Mouse (Mus musculus) layer of hippocampus, adult 9-10 months (tissue): ENCODE measurements around the gene Ccdc189.

ENCODE experiments used
- DNase-seq: peaks from one replicate; pipeline ENCODE4 v3.0.0; 2022; ENCODE audit warnings: low spot score

Gene Ccdc189

DNA sequence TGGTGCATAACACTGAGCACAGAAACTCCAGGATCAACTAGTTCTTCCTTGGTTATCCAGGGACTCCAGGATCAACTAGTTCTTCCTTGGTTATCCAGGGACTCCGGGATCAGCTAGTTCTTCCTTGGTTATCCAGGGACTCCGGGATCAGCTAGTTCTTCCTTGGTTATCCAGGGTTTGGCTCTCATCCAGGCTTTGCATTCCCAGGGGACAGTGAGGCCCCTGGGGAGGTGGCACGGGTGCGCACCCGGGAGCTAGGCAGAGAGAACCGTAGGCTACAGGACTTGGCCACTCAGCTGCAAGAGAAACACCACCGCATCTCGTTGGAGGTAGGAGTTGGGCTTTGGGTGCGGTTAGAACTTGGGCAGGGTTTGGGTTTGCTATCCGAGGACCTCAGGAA lies 2.7 kb upstream of the Ccdc189 start:
- no peak for DNase-seq

DNA sequence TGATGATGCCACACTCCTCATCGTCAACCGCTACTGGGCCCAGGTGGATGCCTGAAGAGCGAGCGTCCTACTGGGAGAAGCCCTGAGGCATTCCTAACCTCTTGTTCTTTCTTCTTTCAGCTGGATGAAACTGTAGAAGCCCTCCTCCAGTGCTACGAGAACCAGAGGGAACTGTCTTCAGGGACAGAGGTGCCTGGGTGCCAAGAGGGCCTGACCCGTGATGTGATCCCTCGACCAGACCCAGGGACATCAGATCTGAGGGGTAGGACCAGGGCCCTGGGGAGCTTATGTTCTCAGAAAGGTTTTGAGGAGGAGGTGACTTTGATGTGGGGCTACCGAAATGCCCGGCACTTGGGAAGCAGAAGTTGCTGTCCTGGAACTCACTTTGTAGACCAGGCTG lies 1.2 kb upstream of the Ccdc189 start:
- DNase-seq: no peak

DNA sequence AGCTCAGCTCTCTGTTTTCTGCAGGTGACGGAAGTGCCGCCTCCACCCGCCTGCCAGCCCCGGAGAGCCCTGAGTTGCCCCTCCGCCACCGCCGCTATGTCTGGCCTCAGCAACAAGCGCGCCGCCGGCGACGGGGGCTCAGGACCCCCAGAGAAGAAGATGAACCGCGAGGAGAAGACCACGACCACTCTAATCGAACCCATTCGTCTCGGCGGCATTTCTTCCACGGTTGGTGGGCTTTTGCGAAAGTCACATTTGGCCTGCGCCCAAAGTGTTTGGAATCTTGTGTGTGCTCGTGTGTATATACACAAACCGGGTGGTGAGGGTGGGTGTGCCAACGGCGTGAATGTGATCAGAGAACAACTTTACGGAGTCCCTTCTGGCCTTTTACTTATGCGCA lies 506 bp upstream of the Ccdc189 start:
- DNase-seq: no peak

DNA sequence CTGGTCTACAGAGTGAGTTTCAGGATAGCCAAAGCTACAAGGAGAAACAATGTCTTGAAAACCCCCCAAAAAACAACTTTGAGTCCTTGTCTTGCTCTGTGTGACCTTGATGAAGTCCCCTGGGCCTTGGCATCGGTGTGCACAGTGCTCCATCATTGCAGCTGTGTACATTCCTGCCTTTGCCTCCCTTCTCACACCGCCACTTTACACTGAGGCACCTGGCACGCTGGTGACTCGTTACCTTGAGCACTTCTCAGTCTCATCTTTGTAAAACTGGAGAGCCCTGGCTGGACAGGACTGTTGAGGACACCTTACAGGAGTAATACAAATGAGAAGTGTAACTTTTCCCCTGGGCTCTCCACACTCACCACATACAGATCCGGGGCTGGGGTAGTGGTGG lies 1.2 kb downstream of the Ccdc189 start:
- DNase-seq: no peak

DNA sequence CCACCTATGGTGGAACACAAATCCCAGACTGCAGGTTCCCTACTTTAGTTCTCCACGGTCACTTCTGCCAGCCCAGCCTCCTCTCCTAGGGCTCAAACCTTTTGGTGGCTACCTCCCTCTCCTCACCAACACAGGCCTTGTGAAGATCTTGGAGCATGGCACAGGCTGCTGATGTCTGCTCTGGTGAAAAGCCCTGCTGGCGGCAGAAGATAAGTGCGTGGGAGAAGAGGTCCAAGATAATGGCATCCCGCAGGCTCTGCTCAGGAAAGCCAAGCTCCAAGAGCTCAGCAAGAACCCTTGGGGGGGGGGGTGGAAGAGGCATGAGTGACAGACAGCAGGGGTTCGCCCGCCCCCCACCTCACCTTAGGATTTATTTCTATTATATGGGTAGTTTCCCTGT lies 2.2 kb downstream of the Ccdc189 start:
- no peak for DNase-seq

DNA sequence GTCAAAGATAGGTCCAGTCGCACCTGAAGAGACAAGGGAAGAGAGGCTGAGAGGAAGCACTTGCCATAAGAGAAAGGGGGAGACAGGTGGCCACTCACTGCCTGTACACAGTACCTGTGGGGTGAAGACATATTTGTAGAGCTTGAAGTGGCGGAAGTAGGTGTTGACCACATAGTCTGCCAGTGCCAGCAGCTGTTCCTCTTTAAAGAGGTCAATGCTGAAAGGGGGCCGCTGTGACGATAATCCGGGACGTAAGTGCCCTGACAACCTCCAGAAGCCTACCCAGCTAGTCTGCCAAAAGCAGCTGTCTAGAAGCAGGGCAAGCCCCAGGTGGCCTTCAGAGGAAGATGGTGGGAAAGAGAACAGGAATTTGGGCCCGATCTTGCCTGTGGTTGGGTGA lies 3.4 kb downstream of the Ccdc189 start:
- DNase-seq: no peak

DNA sequence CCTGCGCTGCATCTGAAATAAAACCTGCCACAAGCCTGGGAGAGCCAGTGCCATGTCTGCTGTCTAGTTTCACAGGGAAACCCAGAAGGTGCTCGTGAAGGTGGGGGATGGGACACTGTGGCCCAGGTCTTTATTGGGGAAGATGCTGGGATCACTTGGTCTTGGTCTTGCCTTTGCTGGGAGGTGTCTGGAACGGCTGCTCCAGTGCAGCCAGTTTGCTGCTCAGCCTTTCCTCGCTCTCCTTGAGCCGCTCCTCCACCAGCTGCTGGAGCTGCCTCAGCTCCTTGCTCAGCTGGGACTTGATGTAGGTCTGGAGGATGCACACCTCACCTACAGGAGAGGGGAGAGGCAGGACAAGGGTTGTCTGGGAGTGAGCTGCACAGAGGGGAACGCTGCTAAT lies 5.1 kb downstream of the Ccdc189 start:
- DNase-seq: no peak

DNA sequence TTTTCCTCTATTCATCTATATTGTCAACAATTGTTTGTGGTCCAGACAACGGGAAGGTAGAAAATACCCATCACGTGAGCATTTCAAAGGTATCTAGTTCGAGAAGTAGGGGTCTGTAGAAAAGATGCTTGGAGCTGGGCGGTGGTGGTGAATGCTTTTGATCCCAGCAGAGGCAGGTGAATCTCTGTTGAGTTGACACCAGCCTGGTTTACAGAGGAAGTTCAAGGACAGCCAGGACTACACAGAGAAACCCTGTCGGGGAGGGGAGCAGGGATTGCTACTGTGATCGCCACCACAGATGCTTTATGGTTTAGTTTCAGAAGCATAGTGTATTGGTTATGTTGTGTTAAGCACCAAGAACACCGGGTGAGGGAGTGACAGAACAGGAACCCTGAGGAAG lies 14.3 kb downstream of the Ccdc189 start:
- DNase-seq: no peak

DNA sequence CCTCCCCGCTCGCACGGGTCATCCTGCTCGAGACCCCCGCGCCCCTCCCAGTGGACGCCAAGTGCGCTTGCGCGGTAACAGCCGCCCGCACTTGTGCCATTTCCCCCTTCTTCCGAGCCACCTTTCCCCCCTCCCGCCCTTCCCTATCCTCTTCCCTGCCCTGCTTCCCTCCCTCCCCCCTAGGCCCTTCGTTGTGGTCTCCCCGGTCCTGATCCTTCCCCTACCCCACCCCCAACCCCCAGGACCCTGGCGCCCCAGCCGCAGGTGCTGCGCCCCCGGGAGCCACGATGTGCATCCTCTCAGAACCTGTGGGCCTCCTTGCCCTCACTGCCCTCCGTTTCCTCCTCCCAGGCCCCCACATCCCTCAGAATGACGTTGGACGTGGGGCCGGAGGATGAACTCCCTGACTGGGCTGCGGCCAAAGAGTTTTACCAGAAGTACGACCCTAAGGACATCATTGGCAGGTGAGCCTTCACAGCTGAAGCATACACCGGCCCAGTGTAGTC lies 14.8 kb downstream of the Ccdc189 start:
- no peak for DNase-seq

DNA sequence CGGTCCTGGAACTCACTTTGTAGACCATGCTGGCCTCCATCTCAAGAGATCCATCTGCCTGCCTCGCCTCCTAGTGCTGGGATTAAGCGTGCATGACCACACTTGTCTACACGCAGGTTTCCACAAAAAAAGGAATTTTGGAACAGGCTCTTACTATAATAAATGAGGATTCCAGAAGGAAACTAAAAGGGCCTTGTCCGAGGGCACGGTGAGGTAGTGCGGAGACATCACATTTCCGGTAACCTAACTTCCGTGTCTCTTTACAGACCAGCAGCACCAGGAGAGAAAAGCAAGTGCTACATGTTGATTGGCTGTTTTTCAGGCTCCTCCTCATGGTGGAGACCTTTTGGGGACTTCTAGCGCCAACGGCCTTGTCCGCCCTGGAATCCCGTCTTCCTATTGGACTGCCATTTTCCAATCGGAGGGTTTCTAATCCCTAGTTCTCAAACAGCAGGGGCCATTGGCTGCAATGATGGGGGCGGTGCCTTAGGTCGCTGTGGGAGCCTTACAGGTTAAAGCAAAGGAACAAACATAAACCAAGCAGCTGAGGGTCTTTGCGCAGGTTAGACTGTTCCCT lies 15.4 kb downstream of the Ccdc189 start, which contains the start of gene Phkg2:
Phkg2 (plus strand) TSS at position 446 of the 577 bp plus-strand sequence.
- peak; percentile 91 for DNase-seq

DNA sequence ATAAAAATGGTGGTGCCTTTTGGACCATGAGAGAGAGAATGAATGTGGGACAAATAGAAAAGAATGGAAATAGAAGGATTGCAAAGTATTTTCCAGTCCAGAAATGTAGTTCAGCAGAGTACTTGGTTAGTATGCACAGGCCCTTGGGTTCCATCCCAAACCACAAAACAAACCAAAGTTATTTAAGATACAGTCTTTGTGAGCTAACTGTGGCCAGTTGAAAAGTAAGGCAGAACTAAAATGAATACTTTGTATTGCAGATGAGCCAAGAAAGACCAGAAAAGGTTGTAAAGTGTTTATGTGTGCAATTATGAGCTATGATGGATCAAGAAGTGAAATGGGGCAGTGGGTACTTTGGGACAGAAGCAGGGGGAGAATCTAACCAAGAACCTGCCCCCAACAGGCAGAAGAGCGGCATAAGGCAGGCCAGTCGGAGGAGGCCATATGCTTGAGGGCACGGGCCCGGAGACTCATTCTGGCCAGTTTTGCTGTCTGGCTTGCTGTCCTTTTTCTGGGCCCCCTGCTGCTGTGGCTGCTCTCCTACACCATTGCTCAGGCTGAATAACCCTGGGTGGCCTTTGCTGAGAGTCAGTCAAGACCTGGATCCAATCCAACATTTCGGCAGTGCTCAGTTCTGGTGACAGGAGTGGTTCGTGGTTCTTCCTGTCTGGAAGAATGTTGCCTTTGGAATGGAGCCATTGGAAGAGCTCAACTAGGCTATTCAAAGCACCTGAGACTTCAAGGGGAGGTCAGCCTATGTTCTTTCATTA lies 23.8 kb downstream of the Ccdc189 start:
- no peak for DNase-seq

DNA sequence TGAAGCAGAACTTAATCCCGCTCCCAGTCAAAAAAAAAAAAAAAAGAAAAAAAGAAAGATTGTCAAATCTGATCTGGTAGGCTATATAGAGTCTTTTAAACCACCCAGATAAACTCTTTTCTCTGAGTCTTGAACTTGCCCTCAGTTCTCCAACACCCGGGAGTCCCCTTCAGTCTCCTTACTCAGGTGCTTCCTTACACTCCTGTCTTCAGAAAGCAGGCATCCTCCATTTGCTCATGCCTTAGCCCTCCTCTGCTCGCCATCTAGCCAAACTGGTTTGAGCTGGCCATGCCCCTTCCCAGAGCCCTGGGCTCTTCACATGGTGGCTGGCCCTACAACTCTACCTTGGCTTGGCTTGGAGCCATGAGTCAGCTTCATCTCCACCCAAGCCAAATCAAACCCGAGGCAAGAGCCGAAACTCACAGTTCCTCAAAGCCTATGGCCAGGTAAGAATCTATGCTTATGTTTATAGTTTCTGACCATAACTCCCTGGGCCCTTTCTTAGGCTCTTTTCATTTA lies 27.0 kb downstream of the Ccdc189 start, which contains the start of gene Tmem265:
Tmem265 (plus strand) TSS at position 51 of the 519 bp plus-strand sequence.
- DNase-seq: no peak

DNA sequence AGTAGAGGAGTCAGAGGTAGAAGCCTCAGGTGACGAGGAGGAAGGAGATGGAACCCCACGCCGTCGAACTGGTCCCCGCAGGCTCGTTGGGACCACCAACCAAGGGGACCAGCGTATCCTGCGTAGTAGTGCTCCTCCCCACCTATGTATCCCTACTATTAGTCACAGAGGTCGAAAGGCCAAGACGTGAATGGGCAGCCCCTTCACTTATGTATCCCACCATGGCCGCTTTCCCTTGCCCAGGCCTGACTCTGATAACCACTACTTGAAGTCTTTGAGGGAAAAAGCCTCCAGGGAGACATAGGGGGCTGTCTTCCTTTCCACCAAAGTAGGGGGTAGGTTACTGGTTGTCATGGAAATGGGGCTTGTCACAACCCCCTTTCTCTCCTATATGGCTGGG lies 27.8 kb downstream of the Ccdc189 start:
- DNase-seq: no peak

DNA sequence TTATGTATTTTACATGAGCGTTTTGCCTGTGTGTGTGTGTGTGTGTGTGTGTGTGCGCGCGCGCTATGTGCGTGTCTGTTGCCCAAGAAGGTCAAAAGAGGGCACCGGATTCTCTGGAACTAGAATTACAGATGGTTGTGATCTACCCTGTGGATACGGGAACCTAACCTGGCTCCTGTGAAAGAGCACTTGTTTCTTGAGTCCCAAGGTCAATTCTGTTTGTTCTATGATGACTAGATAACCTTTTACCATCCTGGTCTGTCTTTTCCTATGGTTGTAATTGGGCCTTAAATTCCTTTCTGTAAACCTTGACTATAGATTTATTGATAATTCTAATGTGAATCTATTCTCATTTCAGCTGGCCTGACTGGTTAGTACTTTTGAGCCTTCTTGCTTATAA lies 36.8 kb downstream of the Ccdc189 start:
- DNase-seq: no peak

DNA sequence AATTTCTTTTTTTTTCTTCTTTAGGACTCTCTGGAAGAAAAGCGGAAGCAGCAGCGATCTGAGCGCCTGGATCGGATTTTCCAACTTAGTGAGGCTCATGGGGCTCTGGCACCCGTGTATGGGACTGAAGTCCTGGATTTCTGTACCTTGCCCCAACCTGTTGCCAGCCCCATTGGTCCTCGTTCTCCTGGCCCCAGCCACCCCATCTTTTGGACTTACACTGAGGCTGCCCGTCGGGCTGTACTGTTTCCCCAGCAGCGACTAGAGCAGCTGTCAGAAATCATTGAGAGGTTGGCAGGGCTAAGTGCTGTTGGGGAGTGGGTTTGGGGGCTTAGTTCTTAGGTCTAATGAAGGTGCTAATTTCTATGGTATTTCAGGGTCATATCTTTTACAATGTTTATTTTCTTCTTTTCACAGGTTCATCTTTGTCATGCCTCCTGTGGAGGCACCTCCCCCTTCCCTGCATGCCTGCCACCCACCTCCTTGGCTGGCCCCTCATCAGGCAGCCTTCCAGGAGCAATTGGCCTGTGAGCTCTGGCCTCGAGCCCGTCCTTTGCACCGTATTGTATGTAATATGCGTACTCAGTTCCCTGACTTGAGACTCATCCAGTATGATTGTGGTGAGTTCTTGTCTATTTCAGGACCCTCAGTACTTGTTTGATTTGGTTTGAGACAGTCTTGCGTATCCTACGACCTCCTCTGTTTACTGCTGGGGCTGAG lies 39.1 kb downstream of the Ccdc189 start:
- DNase-seq: no peak

DNA sequence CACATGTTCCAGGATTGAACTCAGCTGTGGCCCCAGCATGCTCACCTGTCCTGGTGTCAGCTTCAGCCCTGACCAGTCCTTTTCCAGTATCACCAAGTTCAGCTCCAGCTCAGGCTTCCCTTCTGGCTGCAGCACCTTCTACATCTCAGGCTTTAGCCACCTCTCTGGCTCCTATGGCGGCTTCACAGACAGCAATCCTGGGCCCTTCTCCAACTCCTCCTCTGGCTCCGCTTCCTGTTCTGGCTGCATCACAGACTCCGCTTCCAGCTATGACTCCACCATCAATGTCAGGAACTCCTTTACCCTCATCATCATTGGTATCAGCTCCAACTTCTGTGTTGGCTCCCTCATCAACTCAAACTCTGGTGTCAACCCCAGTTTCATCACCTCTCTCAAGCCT lies 46.7 kb downstream of the Ccdc189 start:
- no peak for DNase-seq
